Mouse (Mus musculus): ENCODE measurements around the gene Taf12. TPM values are rescaled to one million over a fixed set of nuclear protein-coding genes. Genes with fewer than 3 reads are reported as not detected.

Gene Taf12
- polyA plus RNA-seq, 2 experiments = 24.5 to 48.7 TPM

DNA sequence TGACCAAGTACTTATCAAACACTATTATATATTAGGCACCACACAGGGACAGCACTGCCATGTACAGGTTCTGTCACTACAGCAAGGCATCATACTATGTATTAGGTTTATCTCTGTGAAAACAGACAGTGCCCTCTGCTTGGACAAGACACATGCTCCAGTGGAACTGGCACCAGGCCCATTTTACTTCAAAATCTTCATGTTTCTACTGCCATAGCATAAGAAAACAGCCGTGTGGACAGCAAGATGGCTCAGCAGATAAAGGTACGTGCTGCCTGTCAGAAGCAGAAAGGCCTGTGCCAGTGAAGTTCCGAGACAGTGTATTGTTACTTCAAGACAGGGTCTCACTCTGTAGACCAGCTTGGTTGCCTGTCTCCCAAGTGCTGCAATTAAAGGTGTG lies 33.0 kb upstream of the Taf12 start:
- no peaks in the 10 kb centered on the region for H3K9me3 ChIP-seq (ENCODE audit: control insufficient read depth, low read length)
- no peaks in the 10 kb centered on the region for H3K27me3 ChIP-seq (ENCODE audit: control insufficient read depth, insufficient read depth, low read length)
- no peak overlapping the region for H3K4me2 ChIP-seq (ENCODE audit: low read depth)
- H3K4me1 ChIP-seq (replicated peaks; ENCODE audit: control insufficient read depth in 2 of 2, insufficient read depth in 2 of 2, low read length in 1 of 2) = peaks cover 3 to 4% of the 10 kb centered on the region in 2 experiments; a peak in 2 of 4 replicates
- peaks cover 30% of the 10 kb centered on the region for H3K36me3 ChIP-seq (replicated peaks; ENCODE audit: control insufficient read depth, insufficient read depth, low read depth)
- TF ChIP-seq CTCF (IDR thresholded peaks at IDR 0.05; ENCODE audit: low read depth) (no peak), EP300 (IDR thresholded peaks at IDR 0.05; ENCODE audit: low read depth) (peak; percentile 57)
- no peak overlapping the region for H3K4me3 ChIP-seq (ENCODE audit: insufficient read depth in 1 of 2, low read depth in 2 of 2, low read length in 2 of 2)
- H3K9ac ChIP-seq (replicated peaks) = no peak overlapping the region; the same call in 1 of the 2 replicates
- DNase-seq (ENCODE audit: low read depth in 3 of 3, low spot score in 3 of 3) (peak; percentile 41 to 61 (median 48)), ATAC-seq (ENCODE audit: insufficient read depth) (peak; percentile 76)
- peak overlapping the region; percentile 10 for H3K27ac ChIP-seq
- 17% methylated on average over 3 of the region's 3 CpGs for WGBS (ENCODE audit: insufficient replicate concordance)

DNA sequence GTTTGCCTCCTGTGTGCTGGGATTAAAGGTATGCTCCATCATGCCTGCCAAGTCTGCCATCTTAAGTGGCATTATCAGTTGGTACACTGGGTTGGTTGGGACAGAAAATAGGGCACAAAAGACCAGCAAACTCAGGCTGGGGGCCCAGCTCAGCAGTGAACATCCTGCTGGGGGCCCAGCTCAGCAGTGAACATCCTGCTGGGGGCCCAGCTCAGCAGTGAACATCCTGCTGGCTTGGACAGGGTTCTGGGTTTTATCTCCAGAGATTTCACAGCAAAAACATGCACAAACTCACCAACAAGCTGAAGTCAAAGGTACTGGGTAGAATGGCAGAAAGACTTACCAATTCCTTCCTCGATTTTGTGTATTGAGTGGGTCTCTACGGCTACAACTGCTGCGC lies 28.5 kb upstream of the Taf12 start:
- Histone ChIP-seq H3K4me1 (replicated peaks; ENCODE audit: control insufficient read depth in 2 of 2, insufficient read depth in 2 of 2, low read length in 1 of 2) (peaks cover 3 to 12% of the 10 kb centered on the region in 2 experiments; a peak in 2 of 4 replicates), H3K9ac (replicated peaks) (no peak overlapping the region), H3K27ac (no peak overlapping the region), H3K4me3 (ENCODE audit: insufficient read depth in 1 of 2, low read depth in 2 of 2, low read length in 2 of 2) (no peak overlapping the region), H3K27me3 (ENCODE audit: control insufficient read depth, insufficient read depth, low read length) (no peaks in the 10 kb centered on the region), H3K9me3 (ENCODE audit: control insufficient read depth, low read length) (no peaks in the 10 kb centered on the region), H3K36me3 (replicated peaks; ENCODE audit: control insufficient read depth, insufficient read depth, low read depth) (peaks cover 46% of the 10 kb centered on the region), H3K4me2 (ENCODE audit: low read depth) (no peak overlapping the region)
- no peak for ATAC-seq (ENCODE audit: insufficient read depth)
- DNase-seq (ENCODE audit: low read depth in 3 of 3, low spot score in 3 of 3) = no peak
- WGBS (ENCODE audit: insufficient replicate concordance) = 59% methylated on average over 3 of the region's 3 CpGs
- no peak for TF ChIP-seq EP300 (IDR thresholded peaks at IDR 0.05; ENCODE audit: low read depth)
- TF ChIP-seq CTCF (IDR thresholded peaks at IDR 0.05; ENCODE audit: low read depth) = no peak

- WGBS (ENCODE audit: insufficient replicate concordance) = 49% methylated on average over 5 of the region's 5 CpGs
- Histone ChIP-seq H3K9ac (replicated peaks) (no peak overlapping the region), H3K4me2 (ENCODE audit: low read depth) (no peak overlapping the region), H3K36me3 (replicated peaks; ENCODE audit: control insufficient read depth, insufficient read depth, low read depth) (peaks cover 45% of the 10 kb centered on the region), H3K4me3 (ENCODE audit: insufficient read depth in 1 of 2, low read depth in 2 of 2, low read length in 2 of 2) (no peak overlapping the region), H3K4me1 (replicated peaks; ENCODE audit: control insufficient read depth in 2 of 2, insufficient read depth in 2 of 2, low read length in 1 of 2) (peaks cover 3 to 8% of the 10 kb centered on the region in 2 experiments; a peak in 2 of 4 replicates), H3K27me3 (ENCODE audit: control insufficient read depth, insufficient read depth, low read length) (no peaks in the 10 kb centered on the region), H3K27ac (no peak overlapping the region), H3K9me3 (ENCODE audit: control insufficient read depth, low read length) (no peaks in the 10 kb centered on the region)
- ATAC-seq (ENCODE audit: insufficient read depth) = peak; percentile 52
- DNase-seq (ENCODE audit: low read depth in 3 of 3, low spot score in 3 of 3) = no peak
- TF ChIP-seq EP300 (IDR thresholded peaks at IDR 0.05; ENCODE audit: low read depth) = no peak
- TF ChIP-seq CTCF (IDR thresholded peaks at IDR 0.05; ENCODE audit: low read depth) = no peak
Observed at GRCm38 (mm10) chr4:132247451-132247997, 26.7 kb upstream of the Taf12 start.

- no peak for DNase-seq (ENCODE audit: low read depth in 3 of 3, low spot score in 3 of 3)
- Histone ChIP-seq H3K4me1 (replicated peaks; ENCODE audit: control insufficient read depth in 2 of 2, insufficient read depth in 2 of 2, low read length in 1 of 2) (peaks cover 0 to 11% of the 10 kb centered on the region in 2 experiments; a peak in 2 of 4 replicates), H3K4me3 (ENCODE audit: insufficient read depth in 1 of 2, low read depth in 2 of 2, low read length in 2 of 2) (no peak overlapping the region), H3K36me3 (replicated peaks; ENCODE audit: control insufficient read depth, insufficient read depth, low read depth) (peaks cover 30% of the 10 kb centered on the region), H3K4me2 (ENCODE audit: low read depth) (no peak overlapping the region), H3K9ac (replicated peaks) (no peak overlapping the region), H3K27ac (no peak overlapping the region), H3K9me3 (ENCODE audit: control insufficient read depth, low read length) (no peaks in the 10 kb centered on the region), H3K27me3 (ENCODE audit: control insufficient read depth, insufficient read depth, low read length) (no peaks in the 10 kb centered on the region)
- TF ChIP-seq CTCF (IDR thresholded peaks at IDR 0.05; ENCODE audit: low read depth) (no peak), EP300 (IDR thresholded peaks at IDR 0.05; ENCODE audit: low read depth) (no peak)
- WGBS (ENCODE audit: insufficient replicate concordance) = 74% methylated on average over 9 of the region's 9 CpGs
- ATAC-seq (ENCODE audit: insufficient read depth) = no peak
Observed at GRCm38 (mm10) chr4:132251596-132251995, 22.6 kb upstream of the Taf12 start.

DNA sequence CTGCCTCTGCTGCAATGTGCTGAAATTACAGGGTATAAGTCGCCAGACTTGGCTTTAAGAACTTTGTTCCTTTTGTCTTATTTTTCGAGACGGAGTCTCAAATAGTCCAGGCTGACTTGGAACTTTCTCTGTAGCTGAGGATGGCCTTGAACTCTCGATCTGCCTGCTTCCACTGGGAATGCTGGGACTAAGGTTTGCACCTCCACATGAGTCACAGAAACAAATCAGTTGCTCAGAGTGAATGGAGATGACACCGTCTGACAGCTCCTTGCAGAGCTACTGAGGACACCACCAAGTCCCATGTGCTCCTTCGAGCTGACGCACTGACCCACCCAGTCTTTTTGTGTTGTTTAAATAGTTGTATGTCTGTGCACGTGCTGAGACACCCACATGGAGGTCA lies 21.0 kb upstream of the Taf12 start:
- DNase-seq (ENCODE audit: low read depth in 3 of 3, low spot score in 3 of 3) = no peak
- ATAC-seq (ENCODE audit: insufficient read depth) = no peak
- Histone ChIP-seq H3K27me3 (ENCODE audit: control insufficient read depth, insufficient read depth, low read length) (no peaks in the 10 kb centered on the region), H3K9ac (replicated peaks) (no peak overlapping the region), H3K4me2 (ENCODE audit: low read depth) (no peak overlapping the region), H3K36me3 (replicated peaks; ENCODE audit: control insufficient read depth, insufficient read depth, low read depth) (peaks cover 22% of the 10 kb centered on the region), H3K4me1 (replicated peaks; ENCODE audit: control insufficient read depth in 2 of 2, insufficient read depth in 2 of 2, low read length in 1 of 2) (peaks cover 0 to 7% of the 10 kb centered on the region in 2 experiments; a peak in 2 of 4 replicates), H3K27ac (no peak overlapping the region), H3K9me3 (ENCODE audit: control insufficient read depth, low read length) (no peaks in the 10 kb centered on the region), H3K4me3 (ENCODE audit: insufficient read depth in 1 of 2, low read depth in 2 of 2, low read length in 2 of 2) (no peak overlapping the region)
- TF ChIP-seq CTCF (IDR thresholded peaks at IDR 0.05; ENCODE audit: low read depth) (no peak), EP300 (IDR thresholded peaks at IDR 0.05; ENCODE audit: low read depth) (no peak)
- WGBS (ENCODE audit: insufficient replicate concordance) = 77% methylated on average over 8 of the region's 8 CpGs

Measured in liver, embryonic 14.5 days (tissue).